Mouse (Mus musculus) T-helper 2 cell (primary cell): ENCODE measurements at regions not wholly inside any gene's neighbourhood (a gene's known extent, or its start where the extent isn't known, plus 50 kb on each side); places are given as distances from the start of the nearest gene placed in this dataset.

Experiments used
- in situ Hi-C: fragments of 300-600 bp; cut with MboI, MseI; formaldehyde crosslinking; loops from one replicate; pipeline ENCODE4 v1.15.1; 2025; ENCODE audit warnings: high pct_unique_total_duplicates

- in situ Hi-C loops, result no loop called here
Measured at GRCm38 (mm10) chr6:147817262-147817661, 229.8 kb upstream of the Far2 start.

- in situ Hi-C loops, result no loop called here
Measured at GRCm38 (mm10) chr6:147822215-147822614, 224.8 kb upstream of the Far2 start.

GRCm38 (mm10) chr6:147832521-147832920, 214.5 kb upstream of the Far2 start:
- in situ Hi-C loops, result no loop called here

- in situ Hi-C loops, result no loop called here
Measured at GRCm38 (mm10) chr6:147833501-147833900, 213.6 kb upstream of the Far2 start.

- in situ Hi-C loops, result no loop called here
Measured at GRCm38 (mm10) chr6:147838846-147839245, 208.2 kb upstream of the Far2 start.

- in situ Hi-C loops, result no loop called here
Measured at GRCm38 (mm10) chr6:147849988-147850387, 197.1 kb upstream of the Far2 start.

- in situ Hi-C loops, result no loop called here
Measured at GRCm38 (mm10) chr6:147861116-147861515, 185.9 kb upstream of the Far2 start.

- in situ Hi-C loops, result no loop called here
Measured at GRCm38 (mm10) chr6:147871033-147871432, 176.0 kb upstream of the Far2 start.

- in situ Hi-C loops, result no loop called here
Measured at GRCm38 (mm10) chr6:147873173-147873572, 173.9 kb upstream of the Far2 start.

GRCm38 (mm10) chr6:147878485-147878884, 168.6 kb upstream of the Far2 start:
- in situ Hi-C loops, result no loop called here

GRCm38 (mm10) chr6:147885902-147886301, 161.2 kb upstream of the Far2 start:
- in situ Hi-C loops, result no loop called here

GRCm38 (mm10) chr6:147919697-147920096, 127.4 kb upstream of the Far2 start:
- in situ Hi-C loops, result no loop called here

- in situ Hi-C loops, result no loop called here
Measured at GRCm38 (mm10) chr6:147921091-147921490, 126.0 kb upstream of the Far2 start.

- in situ Hi-C loops, result no loop called here
Measured at GRCm38 (mm10) chr6:147922506-147922905, 124.6 kb upstream of the Far2 start.

- in situ Hi-C loops, result no loop called here
Measured at GRCm38 (mm10) chr6:147923246-147923645, 123.8 kb upstream of the Far2 start.

GRCm38 (mm10) chr6:147928951-147929350, 118.1 kb upstream of the Far2 start:
- in situ Hi-C loops, result no loop called here

- in situ Hi-C loops, result no loop called here
Measured at GRCm38 (mm10) chr6:147944020-147944419, 103.0 kb upstream of the Far2 start.

- in situ Hi-C loops, result no loop called here
Measured at GRCm38 (mm10) chr6:147944940-147945676, 102.0 kb upstream of the Far2 start.

GRCm38 (mm10) chr6:147947997-147948396, 99.1 kb upstream of the Far2 start:
- in situ Hi-C loops, result no loop called here

GRCm38 (mm10) chr6:147951642-147952041, 95.4 kb upstream of the Far2 start:
- in situ Hi-C loops, result no loop called here

- in situ Hi-C loops, result no loop called here
Measured at GRCm38 (mm10) chr6:147953058-147953679, 93.9 kb upstream of the Far2 start.

- in situ Hi-C loops, result no loop called here
Measured at GRCm38 (mm10) chr6:147953753-147954152, 93.3 kb upstream of the Far2 start.

- in situ Hi-C loops, result no loop called here
Measured at GRCm38 (mm10) chr6:147954253-147954652, 92.8 kb upstream of the Far2 start.
